Mouse (Mus musculus) midbrain, embryonic 12.5 days (tissue): Measurements from ENCODE around the gene Shroom4. TPM values are rescaled to one million over a fixed set of nuclear protein-coding genes. Genes with fewer than 3 reads are reported as not detected.

Source experiments
- ATAC-seq: fragments of 200-750 bp; cut with Nextera tagmentation; 2 replicates; pipeline ENCODE4 v1.8.0; 2017; ENCODE audit warnings: low read depth, moderate TSS enrichment, moderate library complexity; ENCODE audit not compliant: low FRiP score
- H3K27ac ChIP-seq: fragments of 300-500 bp; sonication (generic); replicated peaks from 2 replicates; pipeline ENCODE4 v1.5.1; 2016; ENCODE audit warnings: mild to moderate bottlenecking
- H3K27me3 ChIP-seq: fragments of 300-500 bp; sonication (generic); 2 replicates; pipeline ENCODE4 v1.6.1; 2016; ENCODE audit warnings: mild to moderate bottlenecking
- H3K36me3 ChIP-seq: fragments of 300-500 bp; sonication (generic); 2 replicates; pipeline ENCODE4 v1.6.1; 2016
- H3K4me1 ChIP-seq: fragments of 300-500 bp; sonication (generic); 2 replicates; pipeline ENCODE4 v1.6.1; 2016
- H3K4me2 ChIP-seq: fragments of 300-500 bp; sonication (generic); replicated peaks from 2 replicates; pipeline ENCODE4 v1.6.1; 2016; ENCODE audit warnings: mild to moderate bottlenecking, moderate library complexity
- H3K4me3 ChIP-seq: fragments of 300-500 bp; sonication (generic); 2 replicates; pipeline ENCODE4 v1.5.1; 2016; ENCODE audit warnings: mild to moderate bottlenecking
- H3K9ac ChIP-seq: fragments of 300-500 bp; sonication (generic); replicated peaks from 2 replicates; pipeline ENCODE4 v1.6.1; 2016; ENCODE audit warnings: mild to moderate bottlenecking, moderate library complexity
- H3K9me3 ChIP-seq: fragments of 300-500 bp; sonication (generic); 2 replicates; pipeline ENCODE4 v1.6.1; 2016; ENCODE audit warnings: mild to moderate bottlenecking
- WGBS: fragments of 180-500 bp; shearing (Covaris S2); methylation state at CpG from one replicate; pipeline ENCODE4 v1.1.7; 2016; 5-methylcytosine and 5-hydroxymethylcytosine counted together
- polyA plus RNA-seq: library from polyadenylated mRNA; unstranded; fragments of >200 nt; fragmentation: Nextera tagmentation; extraction: Ambion mirVana; gene quantifications from 2 replicates; pipeline ENCODE4 v1.2.1, GENCODE M21; 2016

The Shroom4 gene
- polyA plus RNA-seq, 1 experiment from 2014 or later = 4.0 TPM

GRCm38 (mm10) chrX:6654024-6654423 lies 254.4 kb downstream of the Shroom4 start:
- no peak overlapping the region for H3K27ac ChIP-seq
- no peak overlapping the region for H3K9ac ChIP-seq
- no peak for ATAC-seq
- H3K4me3 ChIP-seq = no peak overlapping the region
- no peaks in the 10 kb centered on the region for H3K36me3 ChIP-seq
- no peaks in the 10 kb centered on the region for H3K9me3 ChIP-seq
- H3K4me2 ChIP-seq = no peak overlapping the region
- WGBS = 9% methylated on average over 2 of the region's 2 CpGs
- H3K4me1 ChIP-seq = no peaks in the 10 kb centered on the region
- H3K27me3 ChIP-seq = no peaks in the 10 kb centered on the region

- no peak overlapping the region for H3K9ac ChIP-seq
- H3K9me3 ChIP-seq = no peaks in the 10 kb centered on the region
- no peaks in the 10 kb centered on the region for H3K36me3 ChIP-seq
- no peak overlapping the region for H3K27ac ChIP-seq
- no peak overlapping the region for H3K4me3 ChIP-seq
- H3K4me2 ChIP-seq = no peak overlapping the region
- 89% methylated on average over 1 of the region's 1 CpGs for WGBS
- no peak for ATAC-seq
- no peaks in the 10 kb centered on the region for H3K27me3 ChIP-seq
- H3K4me1 ChIP-seq = no peaks in the 10 kb centered on the region
These were observed 259.2 kb downstream of the Shroom4 start for GRCm38 (mm10) chrX:6658820-6659324.

Other genes with a start within 250 kb of the Shroom4 start
- gene Nudt10, start 226.8 kb upstream of the Shroom4 start, polyA plus RNA-seq = 32.1 and 35.3 TPM in 2 replicates
- gene Bmp15, start 79.1 kb upstream of the Shroom4 start, polyA plus RNA-seq = 0.09 and 0.21 TPM in 2 replicates